Mouse (Mus musculus) cerebellum, adult 2 months (tissue): Measurements from ENCODE around the gene Hoxa6. TPM values are rescaled to one million over a fixed set of nuclear protein-coding genes. Genes with fewer than 3 reads are reported as not detected.

Experiments used
- DNase-seq, 2 experiments: peaks; one replicate each; pipeline ENCODE4 v3.0.0; 2021
- H3K27ac ChIP-seq: fragments of 200-500 bp; 2 replicates; pipeline ENCODE4 v1.5.1; 2012; ENCODE audit warnings: low read length, control low read depth, inconsistent platforms; ENCODE audit not compliant: insufficient read depth
- H3K27me3 ChIP-seq: fragments of 200-500 bp; 2 replicates; pipeline ENCODE4 v1.6.1; 2012; ENCODE audit warnings: inconsistent platforms, mild to moderate bottlenecking, low read length, moderate library complexity; ENCODE audit not compliant: control insufficient read depth, insufficient read depth
- H3K4me1 ChIP-seq: fragments of 200-500 bp; 2 replicates; pipeline ENCODE4 v1.6.1; 2011; ENCODE audit warnings: low read length; ENCODE audit not compliant: control insufficient read depth, insufficient read depth
- H3K4me3 ChIP-seq: fragments of 200-500 bp; replicated peaks from 2 replicates; pipeline ENCODE3; 2011; ENCODE audit warnings: mild to moderate bottlenecking, low read depth, low read length, control low read depth; ENCODE audit not compliant: insufficient read depth
- CTCF ChIP-seq: fragments of 200-500 bp; IDR thresholded peaks from 2 replicates; pipeline ENCODE4 v1.5.1; 2011; ENCODE audit warnings: low read depth, mild to moderate bottlenecking, control low read depth, low read length, moderate library complexity, borderline replicate concordance; ENCODE audit not compliant: insufficient read depth
- POLR2A ChIP-seq: fragments of 200-500 bp; IDR thresholded peaks from 2 replicates; pipeline ENCODE4 v1.6.1; 2011; ENCODE audit warnings: low read length, control low read depth, borderline replicate concordance; ENCODE audit not compliant: insufficient read depth
- WGBS: fragments of 180-500 bp; shearing (Covaris S2); methylation state at CpG from one replicate; pipeline ENCODE4 v1.1.7; 2018; 5-methylcytosine and 5-hydroxymethylcytosine counted together
- polyA plus RNA-seq: library from polyadenylated mRNA; depleted of rRNA; stranded (reverse); fragments of >200 nt; gene quantifications from 2 replicates; pipeline ENCODE4 v1.2.3, GENCODE M21; 2012

The Hoxa6 gene
- polyA plus RNA-seq, 1 experiment, result 0.46 TPM

DNA sequence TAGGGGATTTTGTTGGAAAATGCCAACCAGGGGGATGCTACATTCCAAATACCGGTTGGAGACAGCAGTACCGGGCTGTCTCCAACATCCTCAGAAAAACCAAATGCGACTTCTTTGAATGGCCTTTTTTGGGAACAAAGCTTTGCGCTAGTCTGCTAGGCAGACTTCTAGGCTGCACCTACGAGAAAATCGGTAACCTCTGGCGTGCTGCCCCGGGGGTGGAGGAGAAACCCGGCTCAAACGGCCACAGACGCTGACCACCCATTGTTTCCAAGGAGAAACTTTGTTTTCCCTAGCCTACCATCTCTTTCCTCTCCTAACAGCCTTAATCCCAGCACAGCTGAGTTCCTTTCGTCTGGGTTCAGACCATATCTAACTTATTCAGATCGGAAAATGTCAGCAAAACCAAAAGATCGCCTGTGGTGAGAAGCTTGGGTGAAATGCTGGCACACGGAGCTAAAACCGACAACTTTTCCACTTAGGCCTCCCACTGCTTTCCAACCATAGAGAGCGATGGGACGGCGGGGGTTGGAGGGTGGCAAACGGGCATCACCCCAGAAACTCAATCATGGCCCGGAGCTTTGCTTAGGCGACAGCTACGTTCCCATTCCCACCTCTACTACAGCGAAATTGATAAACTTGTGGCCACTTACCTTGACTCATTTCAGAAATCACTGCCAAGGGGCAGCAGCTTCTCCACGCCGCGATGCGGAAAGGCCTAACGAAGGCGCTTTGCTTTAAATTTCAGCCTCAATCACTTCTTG is 31.3 kb upstream of the Hoxa6 start:
- H3K27me3 ChIP-seq, result peaks cover 19% of the 10 kb centered on the region; the same call in 1 of the 2 replicates

DNA sequence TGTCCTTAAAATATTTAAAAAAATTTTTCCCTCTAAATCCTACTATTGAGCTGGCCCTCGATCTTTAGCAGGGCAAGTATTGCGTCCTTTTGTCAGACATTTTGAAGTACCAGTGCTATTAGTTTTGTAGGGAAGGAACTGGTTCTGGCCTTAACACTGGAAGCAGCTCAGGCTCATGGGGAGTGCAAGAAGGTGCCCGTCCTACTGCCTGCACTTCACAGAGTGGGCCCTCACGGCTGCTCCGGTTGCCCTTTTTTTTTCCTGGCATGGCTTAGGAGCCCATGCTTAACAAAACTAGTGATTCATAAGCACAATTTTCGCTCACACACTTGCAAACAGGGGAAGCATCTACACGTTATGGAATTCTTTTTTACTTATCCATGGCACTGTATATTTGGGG is 30.5 kb upstream of the Hoxa6 start:
- peak in 1 of 2 experiments; percentile 5 for DNase-seq
- H3K27ac ChIP-seq, result no peak overlapping the region
- H3K4me1 ChIP-seq, result no peaks in the 10 kb centered on the region
- 11% methylated on average over 7 of the region's 7 CpGs for WGBS
- peaks cover 18% of the 10 kb centered on the region; the same call in 1 of the 2 replicates for H3K27me3 ChIP-seq
- no peak overlapping the region for H3K4me3 ChIP-seq
- TF ChIP-seq CTCF (no peak), POLR2A (no peak)

More for the DNA sequence above, 31.3 kb upstream of the Hoxa6 start:
- H3K27ac ChIP-seq, result no peak overlapping the region
- 3% methylated on average over 30 of the region's 30 CpGs for WGBS
- H3K4me1 ChIP-seq, result no peaks in the 10 kb centered on the region
- DNase-seq, result peak in 1 of 2 experiments; percentile 3
- no peak for TF ChIP-seq POLR2A
- TF ChIP-seq CTCF, result no peak
- no peak overlapping the region for H3K4me3 ChIP-seq

DNA sequence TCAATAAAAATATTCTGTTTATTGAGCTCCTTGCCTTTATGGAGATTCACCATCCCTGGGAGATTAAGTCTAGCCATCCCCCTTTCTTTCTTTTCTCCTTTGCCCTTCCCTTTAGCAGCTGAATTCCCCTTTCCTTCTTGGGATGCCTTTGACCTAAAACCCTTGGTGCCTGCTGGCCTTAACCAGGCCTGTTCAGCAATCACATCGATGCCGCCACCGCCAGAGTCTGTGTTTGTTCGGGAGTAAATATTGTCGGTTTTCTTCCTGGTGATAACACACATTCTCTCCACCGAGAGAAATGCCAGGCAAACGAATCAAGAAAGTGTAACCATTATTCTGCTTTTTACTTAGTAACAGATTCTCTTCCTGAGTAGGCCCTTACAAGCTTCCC is 29.6 kb upstream of the Hoxa6 start:
- Histone ChIP-seq H3K4me3 (no peak overlapping the region), H3K27ac (no peak overlapping the region), H3K27me3 (peaks cover 16% of the 10 kb centered on the region; the same call in 1 of the 2 replicates), H3K4me1 (no peaks in the 10 kb centered on the region)
- 7% methylated on average over 7 of the region's 7 CpGs for WGBS
- DNase-seq, result peak in 1 of 2 experiments; percentile 1
- TF ChIP-seq POLR2A, result no peak
- no peak for TF ChIP-seq CTCF

DNA sequence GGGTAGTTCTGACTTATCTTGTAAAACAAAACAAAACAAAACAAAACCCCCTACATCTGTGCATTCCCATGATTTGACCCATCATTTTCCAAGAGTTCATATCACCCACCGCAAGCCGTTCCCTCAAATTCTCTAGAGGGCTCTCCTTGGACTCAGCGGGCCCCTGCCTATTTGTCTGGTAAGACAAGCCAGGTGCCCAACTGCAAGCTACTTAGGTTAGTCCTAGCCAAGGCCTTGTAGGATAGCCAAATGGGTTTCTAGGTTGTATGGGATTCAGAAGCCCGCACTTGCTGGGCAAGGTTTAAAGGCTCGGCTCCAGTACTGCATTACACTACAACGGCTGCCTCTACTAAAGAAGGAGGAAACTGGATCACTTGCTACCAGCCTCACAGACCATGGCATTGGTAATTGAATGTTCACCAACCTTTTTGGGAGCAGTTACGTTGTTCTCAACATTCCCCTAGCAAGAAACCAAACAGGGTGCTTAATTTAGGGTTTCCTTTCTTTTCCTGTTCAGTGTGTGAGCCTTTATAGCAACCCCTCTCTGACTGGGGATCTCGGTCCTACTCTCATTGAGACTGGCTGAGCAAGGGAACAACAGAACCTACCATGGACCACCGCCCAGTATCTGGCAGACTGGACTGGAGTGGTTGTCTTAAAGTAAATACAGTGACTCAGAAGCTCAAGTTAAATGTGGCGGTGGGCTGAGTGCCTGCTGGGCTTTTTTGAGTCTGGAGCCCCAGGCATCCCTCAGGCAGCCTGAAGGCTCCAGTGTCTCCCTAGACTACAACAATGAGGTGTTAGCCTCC is 29.0 kb upstream of the Hoxa6 start:
- no peaks in the 10 kb centered on the region for H3K4me1 ChIP-seq
- TF ChIP-seq CTCF (no peak), POLR2A (no peak)
- DNase-seq, result peak in 1 of 2 experiments; percentile 2
- H3K27me3 ChIP-seq, result peaks cover 14% of the 10 kb centered on the region; the same call in 1 of the 2 replicates
- 13% methylated on average over 10 of the region's 10 CpGs for WGBS
- no peak overlapping the region for H3K4me3 ChIP-seq
- H3K27ac ChIP-seq, result no peak overlapping the region

DNA sequence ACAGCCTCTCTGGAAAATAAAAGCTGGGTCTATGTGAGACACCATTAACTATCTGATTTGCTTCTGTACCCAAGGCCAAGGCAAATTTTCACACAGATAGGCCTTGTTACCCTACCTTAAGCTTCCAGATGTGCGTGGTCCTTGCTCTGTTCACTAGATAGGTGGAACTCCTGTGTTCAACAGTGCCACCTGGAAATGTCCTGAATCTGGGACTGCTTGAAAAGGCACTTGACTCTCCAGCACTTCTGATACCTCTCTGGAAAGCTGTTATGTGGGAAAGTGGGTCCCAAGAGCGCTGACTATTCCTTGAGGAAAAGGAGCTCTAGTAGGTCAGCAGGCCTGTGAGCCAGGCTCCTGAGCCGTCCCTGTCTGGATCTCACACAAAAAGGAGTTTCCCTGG is 28.3 kb upstream of the Hoxa6 start:
- H3K4me1 ChIP-seq, result no peaks in the 10 kb centered on the region
- no peak for TF ChIP-seq CTCF
- no peak for TF ChIP-seq POLR2A
- WGBS, result 12% methylated on average over 3 of the region's 3 CpGs
- DNase-seq, result peak in 1 of 2 experiments; percentile 3
- peaks cover 17% of the 10 kb centered on the region; the same call in 1 of the 2 replicates for H3K27me3 ChIP-seq
- H3K27ac ChIP-seq, result no peak overlapping the region
- H3K4me3 ChIP-seq, result no peak overlapping the region

DNA sequence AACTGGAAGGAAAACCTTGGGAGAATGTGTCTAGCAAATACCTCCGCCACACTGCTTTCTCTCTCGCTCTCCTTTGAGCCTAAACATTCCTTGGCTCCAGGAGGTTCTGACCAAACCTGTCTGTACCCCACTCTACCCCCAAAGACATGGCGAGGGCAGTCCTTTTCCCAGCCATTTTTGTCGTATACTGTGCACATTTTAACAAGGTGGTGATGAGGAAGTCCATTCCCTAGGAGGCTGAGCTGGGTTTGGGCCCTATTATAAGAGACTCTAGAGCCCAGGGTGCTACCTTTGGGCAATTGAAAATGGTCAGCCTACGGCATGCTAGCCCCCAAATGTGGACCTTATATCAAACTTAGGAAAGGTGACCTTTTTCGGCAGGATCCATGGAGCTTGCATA is 27.3 kb upstream of the Hoxa6 start:
- no peaks in the 10 kb centered on the region for H3K4me1 ChIP-seq
- WGBS, result 23% methylated on average over 6 of the region's 6 CpGs
- peak in 1 of 2 experiments; percentile 0 for DNase-seq
- H3K4me3 ChIP-seq, result no peak overlapping the region
- H3K27ac ChIP-seq, result no peak overlapping the region
- peaks cover 18% of the 10 kb centered on the region; the same call in 1 of the 2 replicates for H3K27me3 ChIP-seq
- TF ChIP-seq CTCF (no peak), POLR2A (no peak)

DNA sequence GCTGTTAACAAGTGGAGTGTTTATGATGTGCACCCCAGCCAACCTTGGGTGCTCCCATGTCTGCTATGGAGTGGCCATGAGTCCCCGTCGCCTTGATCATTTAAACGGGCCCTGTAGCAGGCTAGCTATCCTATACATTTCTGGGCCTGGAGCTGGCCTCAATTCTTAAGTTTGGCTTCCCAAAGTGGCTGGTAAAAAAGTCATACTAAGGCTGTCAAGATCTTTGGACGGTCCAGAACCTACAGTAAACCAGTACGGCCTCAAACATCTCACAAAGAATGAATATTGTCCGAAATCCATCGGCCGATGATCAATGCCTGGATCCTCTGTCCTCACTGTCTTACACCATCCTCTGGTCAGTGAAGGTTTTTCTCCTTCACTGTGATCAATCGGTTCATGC is 26.7 kb upstream of the Hoxa6 start:
- Histone ChIP-seq H3K27me3 (peaks cover 19% of the 10 kb centered on the region; the same call in 1 of the 2 replicates), H3K4me1 (no peaks in the 10 kb centered on the region), H3K27ac (no peak overlapping the region), H3K4me3 (no peak overlapping the region)
- TF ChIP-seq POLR2A (no peak), CTCF (no peak)
- 26% methylated on average over 9 of the region's 9 CpGs for WGBS
- DNase-seq, result peak in 1 of 2 experiments; percentile 1
